Mouse (Mus musculus) liver, embryonic 16.5 days (tissue): Measurements from ENCODE around the gene Mrpl1. TPM values are rescaled to one million over a fixed set of nuclear protein-coding genes. Genes with fewer than 3 reads are reported as not detected.

Experiments used
- ATAC-seq: fragments of 200-750 bp; cut with Nextera tagmentation; 2 replicates; pipeline ENCODE4 v1.8.0; 2017; ENCODE audit warnings: low read depth, mild to moderate bottlenecking, moderate number of reproducible peaks, moderate library complexity
- H3K27ac ChIP-seq: fragments of 300-500 bp; sonication (generic); 2 replicates; pipeline ENCODE4 v1.5.1; 2014; ENCODE audit warnings: mild to moderate bottlenecking, low read length
- H3K27me3 ChIP-seq: fragments of 300-500 bp; sonication (generic); 2 replicates; pipeline ENCODE4 v1.6.1; 2014; ENCODE audit warnings: low read depth, low read length, mixed read lengths; ENCODE audit not compliant: control insufficient read depth, insufficient read depth
- H3K36me3 ChIP-seq: fragments of 300-500 bp; sonication (generic); 2 replicates; pipeline ENCODE4 v1.6.1; 2014; ENCODE audit warnings: mild to moderate bottlenecking; ENCODE audit not compliant: control insufficient read depth, insufficient read depth
- H3K4me1 ChIP-seq: fragments of 300-500 bp; sonication (generic); 2 replicates; pipeline ENCODE4 v1.6.1; 2014; ENCODE audit warnings: low read depth, low read length, mixed read lengths; ENCODE audit not compliant: control insufficient read depth
- H3K4me2 ChIP-seq: fragments of 300-500 bp; sonication (generic); 2 replicates; pipeline ENCODE4 v1.6.1; 2014; ENCODE audit warnings: low read depth, low read length, mixed read lengths
- H3K4me3 ChIP-seq: fragments of 300-500 bp; sonication (generic); 2 replicates; pipeline ENCODE4 v1.5.1; 2014; ENCODE audit warnings: low read depth, mild to moderate bottlenecking, low read length
- H3K9ac ChIP-seq: fragments of 300-500 bp; sonication (generic); 2 replicates; pipeline ENCODE4 v1.6.1; 2014; ENCODE audit warnings: low read depth, low read length
- H3K9me3 ChIP-seq: fragments of 300-500 bp; sonication (generic); replicated peaks from 2 replicates; pipeline ENCODE4 v1.6.1; 2016; ENCODE audit warnings: low read length; ENCODE audit not compliant: control insufficient read depth
- WGBS: fragments of 180-500 bp; shearing (Covaris S2); extraction: QIAGEN DNeasy Blood & Tissue Kit; methylation state at CpG from one replicate; pipeline ENCODE4 v1.1.7; 2014; ENCODE audit not compliant: insufficient replicate concordance; 5-methylcytosine and 5-hydroxymethylcytosine counted together
- polyA plus RNA-seq: library from polyadenylated mRNA; unstranded; fragments of >200 nt; fragmentation: Nextera tagmentation; extraction: Ambion mirVana; gene quantifications from 2 replicates; pipeline ENCODE4 v1.2.1, GENCODE M21; 2015

Mrpl1 gene
- 14.0 and 14.8 TPM in 2 replicates for polyA plus RNA-seq

GRCm38 (mm10) chr5:96209459-96209858, at the start of gene Mrpl1:
TSS of gene Mrpl1 (plus strand) at chr5:96209493.
- Histone ChIP-seq H3K27ac (peak within 1 kb of the TSS; percentile 89), H3K27me3 (no peaks in the 10 kb centered on the region), H3K36me3 (0 out of 2 replicates have a peak, but pooled peaks cover 4% of the 10 kb centered on the region), H3K4me1 (peaks cover 9% of the 10 kb centered on the region), H3K9me3 (no peaks in the 10 kb centered on the region), H3K4me3 (peak within 1 kb of the TSS; percentile 90), H3K4me2 (peak within 1 kb of the TSS; percentile 91), H3K9ac (peak within 1 kb of the TSS; percentile 67)
- peak; percentile 59 for ATAC-seq
- 0% methylated on average over 17 of the region's 17 CpGs for WGBS

GRCm38 (mm10) chr5:96160467-96161262, 48.6 kb upstream of the Mrpl1 start:
- no peak for ATAC-seq
- H3K9ac ChIP-seq, result peak overlapping the region; percentile 94
- H3K27me3 ChIP-seq, result no peaks in the 10 kb centered on the region
- H3K27ac ChIP-seq, result peak overlapping the region; percentile 97
- peak overlapping the region; percentile 94 for H3K4me3 ChIP-seq
- under 1% methylated on average over 49 of the region's 50 CpGs for WGBS
- H3K9me3 ChIP-seq, result no peaks in the 10 kb centered on the region
- H3K36me3 ChIP-seq, result no peaks in the 10 kb centered on the region
- H3K4me1 ChIP-seq, result peaks cover 11% of the 10 kb centered on the region
- peak overlapping the region; percentile 98 for H3K4me2 ChIP-seq

- Histone ChIP-seq H3K4me2 (peak overlapping the region; percentile 98), H3K27ac (peak overlapping the region; percentile 97), H3K27me3 (no peaks in the 10 kb centered on the region), H3K4me3 (peak overlapping the region; percentile 94), H3K36me3 (no peaks in the 10 kb centered on the region), H3K9me3 (no peaks in the 10 kb centered on the region), H3K9ac (peak overlapping the region; percentile 94), H3K4me1 (peaks cover 11% of the 10 kb centered on the region)
- WGBS, result under 1% methylated on average over 44 of the region's 45 CpGs
- no peak; the same call in 1 of the 2 replicates for ATAC-seq
These were observed 48.1 kb upstream of the Mrpl1 start for GRCm38 (mm10) chr5:96161263-96161577.

- peak overlapping the region; percentile 97 for H3K27ac ChIP-seq
- no peaks in the 10 kb centered on the region for H3K36me3 ChIP-seq
- H3K27me3 ChIP-seq, result no peaks in the 10 kb centered on the region
- peak; percentile 42 for ATAC-seq
- WGBS, result under 1% methylated on average over 73 of the region's 114 CpGs
- H3K4me2 ChIP-seq, result peak overlapping the region; percentile 98
- H3K4me3 ChIP-seq, result peak overlapping the region; percentile 94
- peaks cover 11% of the 10 kb centered on the region for H3K4me1 ChIP-seq
- H3K9me3 ChIP-seq, result no peaks in the 10 kb centered on the region
- H3K9ac ChIP-seq, result peak overlapping the region; percentile 94
These were observed 47.5 kb upstream of the Mrpl1 start for GRCm38 (mm10) chr5:96161578-96162398.

GRCm38 (mm10) chr5:96162399-96163331, 46.6 kb upstream of the Mrpl1 start:
- ATAC-seq, result peak; percentile 95
- Histone ChIP-seq H3K9me3 (no peaks in the 10 kb centered on the region), H3K4me2 (peak overlapping the region; percentile 98), H3K27me3 (no peaks in the 10 kb centered on the region), H3K9ac (peak overlapping the region; percentile 94), H3K4me3 (peak overlapping the region; percentile 94), H3K36me3 (no peaks in the 10 kb centered on the region), H3K27ac (peak overlapping the region; percentile 97), H3K4me1 (peaks cover 11% of the 10 kb centered on the region)
- 0% methylated on average over 56 of the region's 56 CpGs for WGBS

- H3K36me3 ChIP-seq, result no peaks in the 10 kb centered on the region
- H3K4me3 ChIP-seq, result peak overlapping the region; percentile 94
- peak overlapping the region; percentile 89 for H3K27ac ChIP-seq
- peaks cover 11% of the 10 kb centered on the region for H3K4me1 ChIP-seq
- WGBS, result 0% methylated on average over 1 of the region's 1 CpGs
- H3K27me3 ChIP-seq, result no peaks in the 10 kb centered on the region
- no peak for ATAC-seq
- peak overlapping the region; percentile 98 for H3K4me2 ChIP-seq
- H3K9me3 ChIP-seq, result no peaks in the 10 kb centered on the region
- H3K9ac ChIP-seq, result peak overlapping the region; percentile 82
These were observed 45.8 kb upstream of the Mrpl1 start for GRCm38 (mm10) chr5:96163396-96164020.

- 11% methylated on average over 5 of the region's 5 CpGs for WGBS
- Histone ChIP-seq H3K9me3 (no peaks in the 10 kb centered on the region), H3K4me3 (peak within 1 kb of the TSS; percentile 94), H3K36me3 (no peaks in the 10 kb centered on the region), H3K27me3 (no peaks in the 10 kb centered on the region), H3K4me1 (peaks cover 11% of the 10 kb centered on the region), H3K27ac (peak within 1 kb of the TSS; percentile 89), H3K9ac (peak within 1 kb of the TSS; percentile 82), H3K4me2 (peak within 1 kb of the TSS; percentile 98)
- no peak for ATAC-seq
These were observed 45.3 kb upstream of the Mrpl1 start, which contains the start of gene Cnot6l for GRCm38 (mm10) chr5:96164021-96164411. TSS of gene Cnot6l (minus strand) at chr5:96164171.

- H3K36me3 ChIP-seq, result no peaks in the 10 kb centered on the region
- 76% methylated on average over 2 of the region's 2 CpGs for WGBS
- peaks cover 5% of the 10 kb centered on the region for H3K4me1 ChIP-seq
- H3K9me3 ChIP-seq, result no peaks in the 10 kb centered on the region
- no peak for ATAC-seq
- H3K9ac ChIP-seq, result no peak overlapping the region
- H3K4me2 ChIP-seq, result no peak overlapping the region
- H3K4me3 ChIP-seq, result no peak overlapping the region
- H3K27me3 ChIP-seq, result no peaks in the 10 kb centered on the region
- no peak overlapping the region for H3K27ac ChIP-seq
These were observed 42.5 kb upstream of the Mrpl1 start for GRCm38 (mm10) chr5:96166761-96167160.
